Mouse (Mus musculus): ENCODE data around the gene Lmod3. TPM values are rescaled to one million over a fixed set of nuclear protein-coding genes. Genes with fewer than 3 reads are reported as not detected.

The Lmod3 gene
- total RNA-seq, 2 experiments from 2014 or later = not detected

DNA sequence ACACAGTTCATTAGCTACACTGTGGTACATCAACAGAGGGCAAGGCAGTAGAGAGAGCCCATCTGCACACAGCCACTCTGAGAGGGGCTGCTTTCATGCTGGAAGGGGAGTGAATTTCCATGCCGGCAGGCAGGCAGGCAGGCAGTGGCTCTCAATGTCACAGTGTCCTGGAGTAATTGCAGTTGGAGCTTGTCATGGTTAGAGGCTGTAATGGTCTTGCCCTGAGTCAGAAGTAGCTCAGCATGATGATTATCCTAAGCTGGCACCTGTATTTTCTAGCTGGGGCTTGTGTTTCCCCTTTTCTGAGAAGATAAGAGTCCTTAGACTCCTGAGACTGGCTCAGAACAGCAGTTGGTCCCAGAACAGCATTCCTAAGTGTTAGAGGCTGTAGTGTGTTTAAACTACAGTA lies 26.5 kb downstream of the Lmod3 start:
- DNase-seq = no peak

DNA sequence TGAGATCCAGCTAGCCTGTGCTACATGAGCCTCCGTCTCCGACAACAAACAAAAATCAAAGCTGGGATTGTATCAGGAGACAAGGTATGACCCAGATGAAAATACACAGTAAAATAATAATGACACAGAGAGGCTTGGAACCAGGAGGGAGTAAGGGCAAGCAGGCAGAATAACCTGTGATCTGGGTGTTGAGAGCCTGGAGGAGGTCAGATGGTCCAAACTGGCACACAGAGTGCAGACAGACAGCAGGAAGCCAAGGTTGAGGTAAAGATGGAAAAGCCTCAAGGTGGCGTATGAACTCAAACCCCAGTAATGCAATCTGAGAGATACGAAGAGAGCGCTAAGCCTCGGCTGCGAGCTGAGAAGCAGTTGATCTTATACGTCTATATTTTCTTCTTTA lies 28.1 kb downstream of the Lmod3 start:
- DNase-seq = no peak

DNA sequence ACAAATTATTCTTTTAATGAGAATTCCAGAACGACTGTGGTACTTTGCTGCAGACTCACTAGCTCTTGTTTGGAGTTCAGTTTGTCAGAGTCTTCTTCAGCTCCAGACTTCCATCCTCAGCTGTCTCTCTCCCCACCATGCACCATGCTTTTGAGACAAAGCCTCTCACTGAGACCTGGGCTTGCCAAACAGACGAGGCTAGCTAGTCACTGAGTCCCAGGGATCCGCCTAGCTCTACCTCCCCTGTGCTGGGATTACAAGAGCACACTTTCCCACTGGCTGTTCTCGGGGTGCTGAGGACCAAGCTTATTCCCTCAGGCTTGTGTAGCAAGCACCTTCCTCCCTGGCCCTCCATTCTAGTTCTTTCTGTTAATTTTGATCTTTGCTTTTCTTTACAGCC lies 29.0 kb downstream of the Lmod3 start:
- DNase-seq = no peak

DNA sequence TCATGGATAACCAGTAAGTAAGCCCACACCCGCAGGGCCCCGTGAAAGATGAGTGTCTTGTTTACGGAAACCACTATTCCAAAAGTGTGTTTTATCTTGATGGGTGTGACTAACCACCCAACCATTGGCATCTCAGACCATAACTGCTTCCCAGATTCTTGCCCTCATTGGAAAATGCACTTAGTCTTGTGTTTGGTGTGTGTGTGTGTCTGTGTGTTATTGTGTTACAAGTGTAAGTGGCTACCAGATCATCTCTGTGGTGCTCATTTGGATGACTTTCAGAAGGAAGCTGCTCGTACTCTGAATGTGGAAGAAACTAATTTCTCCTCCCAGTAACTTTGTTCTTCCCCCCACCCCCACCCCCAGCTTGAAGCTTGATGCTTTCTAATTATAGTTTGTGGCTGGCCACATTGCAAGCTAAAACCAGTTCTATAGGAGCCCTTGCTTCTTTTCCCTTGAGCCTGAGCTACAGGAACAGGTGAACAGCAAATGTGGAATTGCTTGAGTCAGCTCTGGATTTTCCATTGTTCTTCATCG lies 29.6 kb downstream of the Lmod3 start:
- DNase-seq = no peak

DNA sequence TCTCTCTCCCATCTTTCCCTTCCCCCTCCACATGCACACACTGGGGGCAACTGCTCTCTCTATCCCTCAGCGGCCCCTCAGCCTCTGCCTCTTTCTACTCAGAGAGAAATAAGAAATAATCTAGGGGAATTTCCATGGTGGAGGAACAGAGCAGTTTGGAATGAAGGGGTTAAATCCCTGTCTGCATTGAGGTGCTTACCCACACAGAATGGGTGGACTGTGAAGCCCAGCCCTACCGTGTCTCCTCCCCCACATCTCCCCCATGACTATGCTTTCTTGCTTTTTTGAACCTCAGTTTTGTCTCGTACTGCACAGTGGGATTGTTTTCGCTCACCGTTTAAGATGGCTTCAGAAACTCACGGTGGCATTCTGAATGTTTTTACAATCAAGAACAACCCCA lies 30.2 kb downstream of the Lmod3 start:
- DNase-seq = no peak

DNA sequence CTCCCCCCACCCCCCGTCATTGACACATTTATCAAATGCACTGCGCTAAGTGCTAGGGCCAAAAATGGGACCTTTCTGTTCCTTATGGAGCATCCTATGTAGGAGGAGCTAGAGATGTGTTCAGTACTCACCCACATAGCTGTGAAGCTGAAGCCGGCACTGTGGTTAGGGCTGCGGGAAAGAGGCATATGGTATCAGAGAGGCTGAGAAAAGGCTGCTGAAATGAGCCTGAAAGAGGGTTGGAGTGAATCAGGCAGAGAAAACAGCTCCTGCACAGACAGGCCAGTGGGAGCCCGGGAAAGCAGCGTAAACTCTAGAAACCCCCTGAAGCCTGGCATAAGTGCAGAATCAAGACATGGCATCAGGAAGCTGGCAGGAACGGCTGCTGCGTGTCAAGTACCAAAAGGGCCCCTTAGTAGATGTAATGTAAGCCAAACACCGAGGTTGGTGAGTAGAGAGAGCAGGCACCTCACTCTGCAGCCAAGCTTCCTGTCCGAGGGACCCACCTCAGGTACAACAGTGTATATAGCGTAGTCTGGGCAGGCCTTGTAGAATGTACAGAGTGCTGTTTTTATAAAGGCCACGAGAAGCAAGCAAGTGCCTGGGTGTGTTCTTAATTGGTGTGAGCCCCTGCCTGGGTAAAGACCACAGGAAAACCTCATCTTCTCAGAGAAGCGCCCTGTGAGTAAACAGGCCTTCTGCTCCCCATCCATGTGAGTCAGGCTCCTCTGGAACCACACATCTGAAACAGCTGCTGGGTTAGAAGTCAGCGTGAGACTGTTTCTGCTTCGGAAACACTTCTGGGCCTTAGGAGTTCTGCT lies 31.1 kb downstream of the Lmod3 start:
- no peak for DNase-seq

DNA sequence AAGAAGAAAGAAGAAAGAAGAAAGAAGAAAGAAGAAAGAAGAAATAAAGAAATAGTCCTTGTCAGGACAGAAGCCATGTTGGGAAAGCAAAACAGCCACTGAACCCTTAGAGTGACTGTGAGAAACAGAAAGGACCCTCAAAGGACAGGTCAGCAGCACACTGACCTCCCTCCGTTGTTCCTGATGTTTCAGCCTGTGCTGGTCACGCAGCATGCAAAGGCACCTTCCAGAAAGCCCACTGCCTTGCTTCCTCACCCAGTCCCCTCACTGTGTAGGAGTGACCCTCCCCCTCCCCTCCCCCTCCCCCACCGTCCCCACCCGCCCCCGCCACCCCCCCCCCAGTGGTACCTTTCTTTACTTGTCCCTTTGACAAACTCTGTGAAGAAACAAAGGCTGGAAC lies 31.9 kb downstream of the Lmod3 start:
- no peak for DNase-seq

DNA sequence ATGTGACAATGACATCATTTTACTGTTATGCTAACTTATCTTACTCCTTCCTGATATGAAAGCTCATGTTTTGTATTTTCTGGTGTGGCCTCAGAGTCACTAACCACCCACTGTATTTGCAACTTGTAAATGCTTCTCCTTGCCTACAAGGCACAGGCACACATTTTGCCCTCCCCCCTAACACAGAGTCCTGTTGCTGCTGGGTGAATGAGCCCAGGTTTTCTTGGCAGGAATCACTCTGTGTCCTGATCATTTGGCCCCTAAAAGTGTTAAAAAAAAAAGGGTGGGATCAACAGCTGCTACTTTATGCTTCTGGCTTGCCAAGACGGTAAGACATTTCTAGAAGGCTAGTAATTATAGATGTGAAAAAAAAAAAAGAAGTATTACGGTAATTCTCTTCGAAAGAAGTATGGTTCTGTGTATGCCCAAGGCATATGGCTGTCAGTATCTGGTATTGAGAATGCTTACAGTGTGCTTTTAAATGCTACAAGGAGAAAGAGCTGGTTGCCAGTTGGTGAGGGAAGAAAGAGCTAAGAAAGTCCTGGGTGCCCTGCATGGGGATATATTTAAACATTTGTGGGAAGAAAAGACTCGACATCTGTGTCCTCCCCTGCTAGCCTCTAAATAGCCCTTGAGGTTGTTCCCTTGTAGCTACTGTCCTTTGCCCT lies 36.3 kb downstream of the Lmod3 start:
- no peak for DNase-seq

DNA sequence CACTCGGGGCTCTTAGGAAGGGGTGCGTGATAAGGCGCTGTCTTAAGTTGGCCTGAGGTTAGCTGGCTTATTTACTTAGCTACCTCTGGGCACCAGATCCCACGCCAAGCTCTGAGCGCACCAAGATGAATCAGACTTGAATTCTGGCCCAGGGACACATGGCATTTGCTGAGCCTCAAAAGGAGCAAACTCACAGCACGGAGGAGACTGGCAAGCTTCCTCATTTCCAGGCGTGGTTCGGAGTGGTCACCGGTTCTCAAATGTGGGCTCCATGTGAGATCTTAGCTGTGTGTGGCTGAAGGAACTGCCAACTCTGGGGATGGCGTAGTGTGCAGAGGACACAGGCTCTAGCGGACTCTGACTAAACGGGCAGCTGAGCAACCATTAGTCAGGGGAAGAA lies 40.6 kb downstream of the Lmod3 start:
- peak; percentile 72 to 79 for DNase-seq

DNA sequence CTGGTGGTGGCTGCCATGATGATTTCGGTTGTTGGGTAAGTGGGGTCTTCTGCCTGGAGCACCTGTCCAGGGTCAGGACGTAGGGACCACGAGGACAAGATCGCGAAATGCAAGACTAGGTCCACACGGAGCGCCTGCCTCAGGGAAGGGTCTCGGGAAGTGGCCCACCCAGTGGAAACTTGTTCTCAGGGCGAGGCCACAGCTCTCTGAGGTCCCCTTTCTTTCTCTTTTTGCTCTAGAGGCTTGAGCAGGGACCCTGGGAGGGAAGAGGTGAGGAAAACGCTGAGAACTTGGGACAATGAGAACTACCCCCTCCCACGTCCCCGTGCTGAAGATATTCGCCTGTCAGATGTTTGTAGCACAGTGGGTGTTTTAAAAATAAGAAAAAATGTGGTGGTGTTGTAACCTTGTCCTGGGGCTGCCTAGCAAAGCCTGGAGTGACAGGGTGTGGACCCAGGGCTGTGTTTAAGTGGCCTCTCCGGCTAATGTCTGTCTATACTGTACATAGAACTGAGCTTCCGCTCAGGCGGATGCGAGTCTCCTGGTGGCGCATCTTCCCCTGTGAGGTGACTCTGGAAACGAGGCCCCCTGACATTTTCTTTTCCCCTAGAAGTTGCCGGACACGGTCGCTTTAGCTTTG lies 41.5 kb downstream of the Lmod3 start:
- peak; percentile 25 to 37 for DNase-seq

DNA sequence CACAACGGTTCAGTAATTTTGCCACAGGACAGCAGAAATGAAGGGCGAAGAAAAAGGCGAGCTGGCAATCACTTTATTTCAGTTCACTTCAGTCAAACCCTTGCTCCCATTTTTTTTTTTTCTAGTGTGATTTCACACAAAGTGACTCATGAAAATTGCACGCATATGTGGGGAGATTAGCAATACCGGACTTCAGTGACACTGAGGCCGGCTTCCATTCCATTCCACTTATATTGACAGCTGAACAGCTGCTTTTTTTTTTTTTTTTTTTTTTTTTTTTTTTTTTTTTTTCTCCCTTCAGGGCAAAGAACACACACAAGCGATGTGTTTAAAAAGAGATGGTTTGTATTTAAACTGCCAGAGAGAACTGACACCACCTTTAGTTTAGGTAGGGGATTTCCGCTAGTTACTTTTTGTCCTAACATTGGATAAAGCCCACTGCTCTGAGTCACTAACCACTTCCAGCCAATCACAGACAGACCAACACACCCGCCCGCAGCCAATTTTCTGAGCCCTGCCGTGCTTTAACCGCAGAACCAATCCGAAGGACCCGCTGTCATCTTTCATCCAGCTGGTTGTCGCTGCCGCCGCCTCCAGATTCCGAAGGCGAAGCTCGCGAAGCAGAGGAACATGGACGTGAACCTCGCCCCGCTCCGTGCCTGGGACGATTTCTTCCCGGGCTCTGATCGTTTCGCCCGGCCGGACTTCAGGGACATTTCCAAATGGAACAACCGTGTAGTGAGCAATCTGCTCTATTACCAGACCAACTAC lies 42.2 kb downstream of the Lmod3 start, which contains the start of gene Arl6ip5:
Arl6ip5 (plus strand) TSS at position 499 of the 771 bp plus-strand sequence.
- peak; percentile 92 to 94 for DNase-seq

DNA sequence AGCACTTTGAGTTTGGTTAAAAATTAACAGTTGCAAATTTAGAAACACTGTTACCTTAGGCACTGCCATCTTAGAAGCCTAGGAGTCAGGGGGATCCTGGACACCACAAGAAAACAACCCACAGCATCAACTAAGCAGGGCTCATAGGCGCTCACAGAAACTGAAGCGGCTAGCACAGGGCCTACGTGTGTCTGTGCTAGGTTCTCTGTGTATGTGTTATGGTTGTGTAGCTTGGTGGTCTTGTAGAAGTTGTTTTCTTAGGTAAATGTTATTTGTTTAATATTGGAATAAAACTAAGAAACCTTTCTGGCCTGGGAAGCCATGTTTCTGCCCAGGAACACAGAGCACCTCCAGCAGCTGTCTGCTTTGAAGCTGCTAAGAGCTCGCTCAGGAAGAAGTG lies 42.8 kb downstream of the Lmod3 start:
- no peak for DNase-seq

DNA sequence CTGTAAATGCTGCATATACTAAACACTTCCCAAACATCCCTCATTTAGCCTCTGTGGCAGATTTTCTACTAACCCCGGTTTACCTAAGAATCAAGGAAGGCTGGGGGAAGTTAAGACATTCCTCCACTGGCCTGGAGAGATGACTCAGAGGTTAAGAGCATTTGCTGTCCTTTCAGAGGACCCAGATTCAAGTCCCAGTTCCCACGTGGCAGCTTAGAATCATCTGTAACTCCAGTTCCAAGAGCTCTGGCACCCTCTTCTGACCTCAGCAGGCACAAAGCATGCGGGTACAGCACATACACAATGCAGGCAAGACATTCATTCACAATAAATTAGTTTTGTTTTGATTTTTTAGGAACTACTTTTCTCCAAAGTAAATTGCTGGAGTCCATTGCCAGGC lies 43.4 kb downstream of the Lmod3 start:
- DNase-seq = peak in 1 of 2 experiments; percentile 8

DNA sequence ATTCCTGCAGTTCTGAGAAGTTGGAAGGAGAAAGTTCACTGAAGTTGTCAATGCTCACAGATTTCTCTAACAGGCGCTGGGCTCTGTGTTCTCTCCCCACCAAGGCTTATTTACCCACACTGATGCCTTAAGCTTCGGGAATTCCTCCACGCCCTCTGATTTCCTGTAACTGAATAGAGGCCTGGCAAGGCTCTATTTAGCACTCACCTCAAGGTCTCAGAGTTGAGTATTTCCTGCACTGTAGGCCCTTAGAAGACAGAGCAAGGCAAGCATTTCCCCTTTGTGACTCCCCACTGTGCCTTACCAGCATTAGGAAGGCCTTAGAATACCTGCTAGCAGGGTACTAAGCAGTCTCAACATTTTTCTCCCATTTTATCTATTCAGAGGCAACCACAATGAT lies 44.2 kb downstream of the Lmod3 start:
- peak in 1 of 2 experiments; percentile 3 for DNase-seq

DNA sequence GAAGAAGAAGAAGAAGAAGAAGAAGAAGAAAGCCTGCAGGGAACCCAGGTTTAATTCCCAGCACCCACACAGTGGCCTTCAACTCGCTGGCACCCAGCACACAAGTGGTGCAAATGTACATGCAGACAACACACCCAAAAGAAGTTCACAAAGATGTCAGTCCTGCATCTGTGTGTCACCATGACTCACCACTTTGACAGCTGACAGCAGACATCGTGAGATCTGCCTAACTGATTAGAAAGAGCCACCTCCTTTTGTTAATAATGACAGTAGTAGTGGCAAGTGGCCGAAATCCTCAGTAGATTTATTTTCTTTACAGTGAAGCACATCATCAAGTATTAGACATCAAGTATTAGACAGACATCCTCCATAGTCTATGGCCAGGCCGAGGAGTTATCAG lies 45.5 kb downstream of the Lmod3 start:
- DNase-seq = no peak

DNA sequence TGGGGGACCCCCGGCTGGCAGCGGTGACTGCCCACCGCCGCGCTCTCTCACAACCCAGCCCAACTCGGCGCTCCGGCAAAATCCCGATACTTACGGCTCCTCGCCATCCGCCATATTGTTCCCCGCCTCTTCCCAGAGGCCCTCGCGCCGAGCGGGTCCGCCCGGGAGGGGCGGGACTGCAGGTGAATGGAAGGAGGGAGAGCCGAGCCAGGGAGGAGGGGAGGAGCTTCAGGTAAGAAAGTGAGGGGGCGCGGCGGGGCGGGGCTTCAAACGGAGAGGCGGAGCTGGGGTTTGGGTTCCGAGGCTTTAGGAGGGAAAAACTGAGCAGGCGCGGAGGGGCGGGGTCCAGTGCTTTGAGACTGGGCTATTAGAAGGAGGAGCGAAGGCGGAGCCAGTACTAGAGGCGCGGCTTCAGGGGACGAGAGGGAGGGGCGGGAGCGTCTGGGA lies 47.1 kb downstream of the Lmod3 start, which contains the start of gene Uba3:
Uba3 (minus strand) TSS at position 209 of the 447 bp plus-strand sequence.
- DNase-seq = peak; percentile 100

DNA sequence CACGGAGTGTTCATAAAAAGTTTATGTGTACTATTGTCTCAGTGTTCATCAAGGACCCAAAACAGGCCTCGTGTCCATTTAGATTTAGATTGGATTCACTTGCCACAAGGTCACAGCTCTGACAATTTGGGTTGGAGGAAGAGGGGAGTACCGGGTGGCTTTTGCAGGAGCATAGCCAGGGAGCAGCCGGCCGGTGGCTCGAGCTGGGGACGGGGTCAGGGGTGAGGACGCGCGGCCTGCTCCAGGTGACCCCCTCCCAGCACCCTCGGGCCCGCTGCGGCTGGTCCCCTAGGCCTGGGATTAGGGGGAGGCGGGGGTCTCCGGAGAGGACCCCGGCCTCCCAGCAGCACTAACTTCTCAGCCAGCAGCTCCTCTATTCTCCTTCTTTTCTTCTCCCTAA lies 47.6 kb downstream of the Lmod3 start:
- peak; percentile 37 to 56 for DNase-seq

DNA sequence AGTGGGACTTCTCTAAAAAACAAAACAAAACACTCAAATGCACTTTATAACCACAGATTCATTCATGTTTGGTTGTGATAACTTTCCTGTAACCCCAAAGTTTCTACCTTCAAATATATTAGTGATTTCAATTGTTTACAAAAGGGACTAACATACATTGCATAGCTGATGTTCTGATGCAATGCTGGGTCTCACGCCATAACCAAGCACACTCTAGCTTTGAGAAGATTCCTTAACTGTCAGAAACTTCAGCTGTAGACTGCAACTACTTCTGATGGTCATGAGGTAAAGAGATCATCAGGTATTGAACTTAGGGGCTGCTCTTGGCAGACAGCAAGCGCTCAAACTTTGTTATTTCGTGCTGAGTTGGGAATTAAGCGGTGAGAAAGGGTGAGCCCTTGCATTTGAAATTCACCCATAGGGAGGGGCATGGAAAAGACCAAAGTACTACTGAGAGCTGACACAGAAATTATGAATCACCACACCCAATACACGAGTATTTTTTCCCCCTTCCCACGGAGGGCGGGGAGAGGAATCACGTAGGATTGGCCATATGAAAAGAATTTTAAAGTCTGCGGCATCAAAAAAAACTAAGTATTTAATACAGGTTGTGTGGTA lies 48.2 kb downstream of the Lmod3 start:
- no peak for DNase-seq

DNA sequence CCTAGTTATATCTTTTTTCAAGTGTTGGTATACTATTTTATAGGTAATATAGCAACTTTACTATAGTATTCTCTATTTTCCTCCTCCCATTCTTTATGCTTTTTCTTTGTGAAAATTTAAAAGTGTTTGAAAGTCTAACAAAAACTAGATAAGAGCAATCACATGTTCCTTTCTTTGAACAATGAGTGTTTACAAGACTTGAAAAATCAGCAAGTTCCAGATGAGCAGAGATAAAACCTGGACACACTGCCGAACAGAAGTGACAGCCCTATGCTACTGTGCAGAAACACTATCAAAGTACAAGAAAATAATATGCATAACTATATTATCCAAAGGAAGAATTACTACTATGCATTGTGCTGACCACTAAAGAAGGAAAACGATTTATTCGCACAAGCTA lies 50.1 kb downstream of the Lmod3 start:
- DNase-seq = no peak

DNA sequence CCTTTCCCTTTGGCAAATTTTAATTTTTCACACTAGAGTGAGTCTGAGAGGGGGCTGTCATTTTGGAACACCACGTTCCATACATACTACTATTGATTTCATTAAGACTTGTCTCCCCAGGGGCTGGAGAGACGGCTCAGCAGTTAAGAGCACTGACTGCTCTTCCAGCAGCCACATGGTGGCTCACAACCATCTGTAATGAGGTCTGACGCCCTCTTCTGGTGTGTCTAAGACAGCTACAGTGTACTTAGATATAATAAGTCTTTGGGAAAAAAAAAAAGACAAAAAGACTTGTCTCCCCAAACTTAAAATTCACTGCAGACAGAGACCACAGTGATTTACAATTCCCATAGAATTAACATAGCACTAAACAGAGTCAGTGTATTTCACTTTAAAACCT lies 52.1 kb downstream of the Lmod3 start:
- no peak for DNase-seq
